Mouse (Mus musculus): ENCODE data around the gene Zfp68. TPM values are rescaled to one million over a fixed set of nuclear protein-coding genes. Genes with fewer than 3 reads are reported as not detected.
A peak's percentile ranks its signal among the peaks of the same experiment; 100 is the strongest.
"Not testable (repeated sequence)": the region's sequence is repeated elsewhere in the genome, so short reads cannot be mapped to it uniquely, and the experiment has no call there.

The Zfp68 gene
- polyA plus RNA-seq, 1 experiment from 2014 or later, result 77.8 TPM

DNA sequence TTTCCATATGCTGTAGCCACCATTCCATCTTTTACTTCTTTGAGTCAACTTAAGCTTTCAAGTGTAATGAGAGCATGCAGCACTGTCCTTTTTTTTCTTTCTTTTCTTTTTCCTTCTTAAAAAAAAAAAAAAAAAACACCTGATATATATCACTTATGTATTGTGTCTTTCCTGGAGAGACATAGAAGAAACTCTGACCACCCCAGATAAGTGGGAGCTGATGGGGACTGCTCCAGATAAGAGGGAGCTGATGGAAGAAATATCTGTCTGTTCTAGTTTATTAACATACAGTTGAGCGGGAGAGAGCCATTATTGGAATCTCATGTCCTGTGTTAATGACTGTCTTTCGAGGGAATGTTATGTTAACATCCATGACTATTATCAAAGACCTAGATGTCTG lies 16.9 kb upstream of the Zfp68 start:
- Histone ChIP-seq H3K4me1 (ENCODE audit: control insufficient read depth, insufficient read depth, low read length) (no peaks in the 10 kb centered on the region), H3K4me3 (ENCODE audit: low read depth, low read length) (no peak overlapping the region), H3K27ac (replicated peaks; ENCODE audit: low read depth, low read length) (no peak overlapping the region), H3K4me2 (ENCODE audit: low read depth, severe bottlenecking) (no peak overlapping the region), H3K9ac (ENCODE audit: low read length) (no peak overlapping the region), H3K27me3 (ENCODE audit: control insufficient read depth, insufficient read depth, low read length) (no peaks in the 10 kb centered on the region), H3K36me3 (ENCODE audit: control insufficient read depth, insufficient read depth, low read length) (peaks cover 5% of the 10 kb centered on the region; the same call in 1 of the 2 replicates), H3K9me3 (ENCODE audit: control insufficient read depth, low read length) (no peaks in the 10 kb centered on the region)
- ATAC-seq (ENCODE audit: insufficient number of reproducible peaks, low FRiP score, low TSS enrichment, low read depth), result no peak
- 92% methylated on average over 2 of the region's 2 CpGs for WGBS
- no peak for DNase-seq (ENCODE audit: low spot score)

GRCm38 (mm10) chr5:138623478-138623875 lies 3.9 kb upstream of the Zfp68 start:
- ATAC-seq (ENCODE audit: insufficient number of reproducible peaks, low FRiP score, low TSS enrichment, low read depth) (no peak), DNase-seq (ENCODE audit: low spot score) (peak; percentile 31)
- no peaks in the 10 kb centered on the region for H3K27me3 ChIP-seq (ENCODE audit: control insufficient read depth, insufficient read depth, low read length)
- peak overlapping the region; percentile 87 for H3K9ac ChIP-seq (ENCODE audit: low read length)
- 0 out of 2 replicates have a peak, but pooled peaks cover 2% of the 10 kb centered on the region for H3K4me1 ChIP-seq (ENCODE audit: control insufficient read depth, insufficient read depth, low read length)
- no peak overlapping the region for H3K27ac ChIP-seq (replicated peaks; ENCODE audit: low read depth, low read length)
- H3K4me3 ChIP-seq (ENCODE audit: low read depth, low read length), result peak overlapping the region; percentile 86
- H3K4me2 ChIP-seq (ENCODE audit: low read depth, severe bottlenecking), result peak overlapping the region; percentile 72
- no peaks in the 10 kb centered on the region for H3K9me3 ChIP-seq (ENCODE audit: control insufficient read depth, low read length)
- 18% methylated on average over 3 of the region's 3 CpGs for WGBS
- H3K36me3 ChIP-seq (ENCODE audit: control insufficient read depth, insufficient read depth, low read length), result no peaks in the 10 kb centered on the region

GRCm38 (mm10) chr5:138622645-138623477 lies 3.3 kb upstream of the Zfp68 start, which contains the start of gene A430033K04Rik:
Gene A430033K04Rik, plus strand, starts transcription at chr5:138622859.
- ATAC-seq (ENCODE audit: insufficient number of reproducible peaks, low FRiP score, low TSS enrichment, low read depth), result peak; percentile 92
- H3K36me3 ChIP-seq (ENCODE audit: control insufficient read depth, insufficient read depth, low read length), result peaks cover 2% of the 10 kb centered on the region; the same call in 1 of the 2 replicates
- 0 out of 2 replicates have a peak, but pooled peaks cover 2% of the 10 kb centered on the region for H3K4me1 ChIP-seq (ENCODE audit: control insufficient read depth, insufficient read depth, low read length)
- no peaks in the 10 kb centered on the region for H3K27me3 ChIP-seq (ENCODE audit: control insufficient read depth, insufficient read depth, low read length)
- under 1% methylated on average over 30 of the region's 30 CpGs for WGBS
- peak within 1 kb of the TSS; percentile 87 for H3K9ac ChIP-seq (ENCODE audit: low read length)
- peak within 1 kb of the TSS; percentile 70 for H3K27ac ChIP-seq (replicated peaks; ENCODE audit: low read depth, low read length)
- peak within 1 kb of the TSS; percentile 86 for H3K4me3 ChIP-seq (ENCODE audit: low read depth, low read length)
- H3K9me3 ChIP-seq (ENCODE audit: control insufficient read depth, low read length), result no peaks in the 10 kb centered on the region
- peak; percentile 91 for DNase-seq (ENCODE audit: low spot score)
- peak within 1 kb of the TSS; percentile 72 for H3K4me2 ChIP-seq (ENCODE audit: low read depth, severe bottlenecking)

DNA sequence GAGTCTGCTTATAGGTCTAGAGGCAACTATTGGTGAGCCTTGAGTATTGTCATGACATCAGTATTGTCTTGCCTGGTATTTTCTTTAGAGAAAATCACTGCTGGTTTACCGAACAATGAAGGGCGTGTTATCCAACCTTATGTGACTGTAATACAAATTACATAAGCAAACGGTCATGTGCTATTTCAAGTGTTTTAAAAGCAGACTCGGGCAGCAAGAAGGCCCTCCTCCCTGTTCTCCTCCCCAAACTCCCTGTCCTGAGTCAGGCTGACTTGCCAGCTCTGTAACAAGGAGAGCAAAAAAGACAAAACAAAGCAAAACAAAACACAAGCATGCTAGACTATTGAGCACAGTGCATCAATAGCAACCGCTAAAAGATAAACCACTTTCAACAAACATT lies 1.3 kb upstream of the Zfp68 start:
- H3K27me3 ChIP-seq (ENCODE audit: control insufficient read depth, insufficient read depth, low read length), result no peaks in the 10 kb centered on the region
- H3K4me1 ChIP-seq (ENCODE audit: control insufficient read depth, insufficient read depth, low read length), result 0 out of 2 replicates have a peak, but pooled peaks cover 2% of the 10 kb centered on the region
- no peak overlapping the region for H3K27ac ChIP-seq (replicated peaks; ENCODE audit: low read depth, low read length)
- WGBS, result 92% methylated on average over 5 of the region's 5 CpGs
- H3K9me3 ChIP-seq (ENCODE audit: control insufficient read depth, low read length), result peaks cover 10% of the 10 kb centered on the region; the same call in 1 of the 2 replicates
- H3K4me2 ChIP-seq (ENCODE audit: low read depth, severe bottlenecking), result no peak overlapping the region
- H3K9ac ChIP-seq (ENCODE audit: low read length), result no peak overlapping the region
- peaks cover 19% of the 10 kb centered on the region for H3K36me3 ChIP-seq (ENCODE audit: control insufficient read depth, insufficient read depth, low read length)
- no peak overlapping the region for H3K4me3 ChIP-seq (ENCODE audit: low read depth, low read length)
- ATAC-seq (ENCODE audit: insufficient number of reproducible peaks, low FRiP score, low TSS enrichment, low read depth) (no peak), DNase-seq (ENCODE audit: low spot score) (no peak)

GRCm38 (mm10) chr5:138618353-138618752 lies 1.2 kb downstream of the Zfp68 start:
- H3K36me3 ChIP-seq (ENCODE audit: control insufficient read depth, insufficient read depth, low read length), result peaks cover 42% of the 10 kb centered on the region

GRCm38 (mm10) chr5:138587396-138587795 lies 32.2 kb downstream of the Zfp68 start:
- no peak for ATAC-seq (ENCODE audit: insufficient number of reproducible peaks, low FRiP score, low TSS enrichment, low read depth)
- no peaks in the 10 kb centered on the region for H3K9me3 ChIP-seq (ENCODE audit: control insufficient read depth, low read length)
- H3K27ac ChIP-seq (replicated peaks; ENCODE audit: low read depth, low read length), result no peak overlapping the region
- H3K27me3 ChIP-seq (ENCODE audit: control insufficient read depth, insufficient read depth, low read length), result no peaks in the 10 kb centered on the region
- no peak overlapping the region for H3K4me2 ChIP-seq (ENCODE audit: low read depth, severe bottlenecking)
- no peaks in the 10 kb centered on the region for H3K36me3 ChIP-seq (ENCODE audit: control insufficient read depth, insufficient read depth, low read length)
- WGBS, result 88% methylated on average over 6 of the region's 6 CpGs
- no peak overlapping the region for H3K4me3 ChIP-seq (ENCODE audit: low read depth, low read length)
- no peaks in the 10 kb centered on the region for H3K4me1 ChIP-seq (ENCODE audit: control insufficient read depth, insufficient read depth, low read length)
- no peak for DNase-seq (ENCODE audit: low spot score)
- no peak overlapping the region for H3K9ac ChIP-seq (ENCODE audit: low read length)

More at GRCm38 (mm10) chr5:138618353-138618752, 1.2 kb downstream of the Zfp68 start:
- DNase-seq (ENCODE audit: low spot score), result no peak
- ATAC-seq (ENCODE audit: insufficient number of reproducible peaks, low FRiP score, low TSS enrichment, low read depth), result no peak
- H3K4me2 ChIP-seq (ENCODE audit: low read depth, severe bottlenecking), result no peak overlapping the region
- no peak overlapping the region for H3K9ac ChIP-seq (ENCODE audit: low read length)
- 98% methylated on average over 1 of the region's 1 CpGs for WGBS
- no peaks in the 10 kb centered on the region for H3K4me1 ChIP-seq (ENCODE audit: control insufficient read depth, insufficient read depth, low read length)
- H3K9me3 ChIP-seq (ENCODE audit: control insufficient read depth, low read length), result peaks cover 13% of the 10 kb centered on the region; the same call in 1 of the 2 replicates
- H3K4me3 ChIP-seq (ENCODE audit: low read depth, low read length), result peak overlapping the region; percentile 92
- no peaks in the 10 kb centered on the region for H3K27me3 ChIP-seq (ENCODE audit: control insufficient read depth, insufficient read depth, low read length)
- H3K27ac ChIP-seq (replicated peaks; ENCODE audit: low read depth, low read length), result no peak overlapping the region

DNA sequence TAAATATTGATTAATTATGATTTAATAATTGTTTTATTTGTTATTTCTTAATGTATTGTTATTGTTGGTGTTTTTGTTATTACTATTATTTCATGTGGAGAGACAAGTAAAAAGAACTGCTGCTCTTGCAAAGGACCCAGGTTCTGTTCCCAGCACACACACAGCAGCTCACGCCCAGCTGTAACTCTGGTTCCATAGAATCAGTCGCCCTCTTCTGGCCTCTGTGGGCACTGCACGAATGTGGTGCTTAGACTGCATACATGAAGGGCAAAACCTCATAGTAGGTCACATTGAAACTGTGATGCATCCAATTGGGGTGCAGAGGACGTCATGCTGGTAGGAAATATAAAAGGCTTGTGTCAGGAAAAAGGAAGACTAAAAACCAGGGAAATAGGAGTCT lies 47.9 kb downstream of the Zfp68 start:
- Histone ChIP-seq H3K4me2 (ENCODE audit: low read depth, severe bottlenecking) (no peak overlapping the region), H3K27ac (replicated peaks; ENCODE audit: low read depth, low read length) (no peak overlapping the region), H3K4me1 (ENCODE audit: control insufficient read depth, insufficient read depth, low read length) (no peaks in the 10 kb centered on the region), H3K27me3 (ENCODE audit: control insufficient read depth, insufficient read depth, low read length) (no peaks in the 10 kb centered on the region), H3K9ac (ENCODE audit: low read length) (no peak overlapping the region), H3K9me3 (ENCODE audit: control insufficient read depth, low read length) (no peaks in the 10 kb centered on the region), H3K36me3 (ENCODE audit: control insufficient read depth, insufficient read depth, low read length) (no peaks in the 10 kb centered on the region), H3K4me3 (ENCODE audit: low read depth, low read length) (no peak overlapping the region)
- no peak for ATAC-seq (ENCODE audit: insufficient number of reproducible peaks, low FRiP score, low TSS enrichment, low read depth)
- peak; percentile 76 for DNase-seq (ENCODE audit: low spot score)
- WGBS, result 51% methylated on average over 4 of the region's 4 CpGs

GRCm38 (mm10) chr5:138564612-138565011 lies 54.9 kb downstream of the Zfp68 start, which contains the start of gene 1700123K08Rik:
Gene 1700123K08Rik, minus strand, starts transcription at chr5:138564712.
- H3K27me3 ChIP-seq (ENCODE audit: control insufficient read depth, insufficient read depth, low read length); H3K9ac ChIP-seq (ENCODE audit: low read length); H3K27ac ChIP-seq (replicated peaks; ENCODE audit: low read depth, low read length); H3K4me2 ChIP-seq (ENCODE audit: low read depth, severe bottlenecking); H3K4me1 ChIP-seq (ENCODE audit: control insufficient read depth, insufficient read depth, low read length); H3K9me3 ChIP-seq (ENCODE audit: control insufficient read depth, low read length); H3K4me3 ChIP-seq (ENCODE audit: low read depth, low read length); H3K36me3 ChIP-seq (ENCODE audit: control insufficient read depth, insufficient read depth, low read length); DNase-seq (ENCODE audit: low spot score); ATAC-seq (ENCODE audit: insufficient number of reproducible peaks, low FRiP score, low TSS enrichment, low read depth): not testable (repeated sequence)
- WGBS, result 98% methylated on average over 2 of the region's 2 CpGs

Measured in limb, embryonic 11.5 days (tissue).